Mouse (Mus musculus) testis, adult 2 months (tissue): ENCODE data around the gene Tmem184a.

Experiments used
- CTCF ChIP-seq: fragments of 200-500 bp; IDR thresholded peaks from 2 replicates; pipeline ENCODE4 v1.5.1; 2012; ENCODE audit warnings: low read depth, mild to moderate bottlenecking, inconsistent platforms, low read length, moderate library complexity; ENCODE audit not compliant: control insufficient read depth, insufficient read depth, insufficient replicate concordance
- POLR2A ChIP-seq: fragments of 200-500 bp; IDR thresholded peaks from 2 replicates; pipeline ENCODE4 v1.6.1; 2012; ENCODE audit warnings: low read depth, mild to moderate bottlenecking, inconsistent platforms, low read length, moderate library complexity; ENCODE audit not compliant: control insufficient read depth

DNA sequence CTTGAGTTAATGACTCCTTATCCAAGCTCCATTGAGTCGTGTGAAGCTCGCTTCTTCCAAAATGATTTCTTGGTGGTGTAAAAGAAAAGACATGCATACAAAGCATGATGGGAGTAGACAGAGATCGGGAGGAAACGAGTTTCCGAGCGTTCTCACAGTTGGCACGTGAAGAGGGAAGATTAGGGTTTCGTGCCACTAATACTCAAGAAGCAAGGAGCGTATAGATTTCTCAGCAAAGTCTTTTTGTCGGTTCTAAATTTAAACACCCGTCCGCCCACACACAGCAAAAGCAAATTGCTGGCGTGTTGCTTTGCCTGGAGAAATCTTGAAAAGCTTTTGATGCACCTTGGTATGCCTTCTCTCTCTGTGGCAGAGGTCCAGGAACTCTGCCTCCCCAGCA, 9.7 kb upstream of the Tmem184a start:
- TF ChIP-seq CTCF = no peak
- no peak for TF ChIP-seq POLR2A
